Mouse (Mus musculus) limb, embryonic 12.5 days (tissue): ENCODE data around the gene Wdr43. TPM values are rescaled to one million over a fixed set of nuclear protein-coding genes. Genes with fewer than 3 reads are reported as not detected.

Experiments
- ATAC-seq: fragments of 200-750 bp; cut with Nextera tagmentation; 2 replicates; pipeline ENCODE4 v1.8.0; 2017; ENCODE audit warnings: low read depth, moderate TSS enrichment; ENCODE audit not compliant: insufficient number of reproducible peaks, insufficient read depth, low FRiP score, low TSS enrichment
- H3K27ac ChIP-seq: fragments of 300-500 bp; sonication (generic); 2 replicates; pipeline ENCODE4 v1.5.1; 2016; ENCODE audit warnings: mild to moderate bottlenecking, moderate library complexity
- H3K27me3 ChIP-seq: fragments of 300-500 bp; sonication (generic); 2 replicates; pipeline ENCODE4 v1.6.1; 2016; ENCODE audit warnings: mild to moderate bottlenecking, moderate library complexity
- H3K36me3 ChIP-seq: fragments of 300-500 bp; sonication (generic); 2 replicates; pipeline ENCODE4 v1.6.1; 2016; ENCODE audit warnings: mild to moderate bottlenecking, moderate library complexity
- H3K4me1 ChIP-seq: fragments of 300-500 bp; sonication (generic); replicated peaks from 2 replicates; pipeline ENCODE4 v1.6.1; 2016
- H3K4me2 ChIP-seq: fragments of 300-500 bp; sonication (generic); 2 replicates; pipeline ENCODE4 v1.6.1; 2016; ENCODE audit warnings: mild to moderate bottlenecking, moderate library complexity
- H3K4me3 ChIP-seq: fragments of 300-500 bp; sonication (generic); replicated peaks from 2 replicates; pipeline ENCODE4 v1.5.1; 2016; ENCODE audit warnings: mild to moderate bottlenecking
- H3K9ac ChIP-seq: fragments of 300-500 bp; sonication (generic); replicated peaks from 2 replicates; pipeline ENCODE4 v1.6.1; 2016; ENCODE audit warnings: mild to moderate bottlenecking, moderate library complexity
- H3K9me3 ChIP-seq: fragments of 300-500 bp; sonication (generic); 2 replicates; pipeline ENCODE4 v1.6.1; 2016; ENCODE audit warnings: mild to moderate bottlenecking, moderate library complexity
- WGBS: fragments of 180-500 bp; shearing (Covaris S2); methylation state at CpG from one replicate; pipeline ENCODE4 v1.1.7; 2016; 5-methylcytosine and 5-hydroxymethylcytosine counted together
- polyA plus RNA-seq: library from polyadenylated mRNA; unstranded; fragments of >200 nt; fragmentation: Nextera tagmentation; extraction: Ambion mirVana; gene quantifications from 2 replicates; pipeline ENCODE4 v1.2.1, GENCODE M21; 2016

Wdr43 gene
- polyA plus RNA-seq, 1 experiment from 2014 or later, result 92.6 TPM

- Histone ChIP-seq H3K36me3 (no peaks in the 10 kb centered on the region), H3K9ac (no peak overlapping the region), H3K4me3 (no peak overlapping the region), H3K4me2 (no peak overlapping the region), H3K27me3 (no peaks in the 10 kb centered on the region), H3K4me1 (0 out of 2 replicates have a peak, but pooled peaks cover 5% of the 10 kb centered on the region), H3K9me3 (no peaks in the 10 kb centered on the region), H3K27ac (no peak overlapping the region)
- no peak for ATAC-seq
- 58% methylated on average over 5 of the region's 5 CpGs for WGBS
Measured at GRCm38 (mm10) chr17:71684103-71684608, 68.5 kb downstream of the Wdr43 start.

- H3K4me1 ChIP-seq, result 0 out of 2 replicates have a peak, but pooled peaks cover 8% of the 10 kb centered on the region
- H3K27ac ChIP-seq, result no peak overlapping the region
- H3K9me3 ChIP-seq, result no peaks in the 10 kb centered on the region
- no peaks in the 10 kb centered on the region for H3K36me3 ChIP-seq
- no peak for ATAC-seq
- H3K4me3 ChIP-seq, result no peak overlapping the region
- H3K9ac ChIP-seq, result no peak overlapping the region
- no peaks in the 10 kb centered on the region for H3K27me3 ChIP-seq
- WGBS, result 64% methylated on average over 9 of the region's 9 CpGs
- H3K4me2 ChIP-seq, result no peak overlapping the region
Measured at GRCm38 (mm10) chr17:71687436-71687835, 71.7 kb downstream of the Wdr43 start.

GRCm38 (mm10) chr17:71689903-71690302 is 74.2 kb downstream of the Wdr43 start:
- H3K4me1 ChIP-seq, result peaks cover 3% of the 10 kb centered on the region; the same call in 1 of the 2 replicates
- no peak overlapping the region for H3K27ac ChIP-seq
- 70% methylated on average over 5 of the region's 5 CpGs for WGBS
- H3K9me3 ChIP-seq, result no peaks in the 10 kb centered on the region
- H3K27me3 ChIP-seq, result no peaks in the 10 kb centered on the region
- no peaks in the 10 kb centered on the region for H3K36me3 ChIP-seq
- no peak overlapping the region for H3K9ac ChIP-seq
- H3K4me3 ChIP-seq, result no peak overlapping the region
- no peak overlapping the region for H3K4me2 ChIP-seq
- ATAC-seq, result no peak

GRCm38 (mm10) chr17:71691361-71691875 is 75.7 kb downstream of the Wdr43 start:
- no peak overlapping the region for H3K9ac ChIP-seq
- no peak for ATAC-seq
- H3K27ac ChIP-seq, result no peak overlapping the region
- H3K4me3 ChIP-seq, result no peak overlapping the region
- no peaks in the 10 kb centered on the region for H3K27me3 ChIP-seq
- peaks cover 3% of the 10 kb centered on the region; the same call in 1 of the 2 replicates for H3K4me1 ChIP-seq
- no peaks in the 10 kb centered on the region for H3K9me3 ChIP-seq
- H3K4me2 ChIP-seq, result no peak overlapping the region
- 78% methylated on average over 11 of the region's 11 CpGs for WGBS
- no peaks in the 10 kb centered on the region for H3K36me3 ChIP-seq

- H3K9ac ChIP-seq, result no peak overlapping the region
- H3K4me3 ChIP-seq, result no peak overlapping the region
- no peak overlapping the region for H3K27ac ChIP-seq
- H3K27me3 ChIP-seq, result no peaks in the 10 kb centered on the region
- WGBS, result 56% methylated on average over 5 of the region's 5 CpGs
- ATAC-seq, result no peak
- H3K36me3 ChIP-seq, result no peaks in the 10 kb centered on the region
- H3K9me3 ChIP-seq, result no peaks in the 10 kb centered on the region
- peaks cover 3% of the 10 kb centered on the region; the same call in 1 of the 2 replicates for H3K4me1 ChIP-seq
- no peak overlapping the region for H3K4me2 ChIP-seq
Measured at GRCm38 (mm10) chr17:71693313-71693712, 77.6 kb downstream of the Wdr43 start.

GRCm38 (mm10) chr17:71693780-71694179 is 78.1 kb downstream of the Wdr43 start:
- no peak for ATAC-seq

GRCm38 (mm10) chr17:71695151-71695550 is 79.5 kb downstream of the Wdr43 start:
- Histone ChIP-seq H3K4me1 (peaks cover 3% of the 10 kb centered on the region; the same call in 1 of the 2 replicates), H3K27me3 (no peaks in the 10 kb centered on the region), H3K27ac (no peak overlapping the region), H3K4me3 (no peak overlapping the region), H3K9ac (no peak overlapping the region), H3K36me3 (no peaks in the 10 kb centered on the region), H3K4me2 (no peak overlapping the region), H3K9me3 (no peaks in the 10 kb centered on the region)
- no peak for ATAC-seq
- 83% methylated on average over 8 of the region's 8 CpGs for WGBS

More at GRCm38 (mm10) chr17:71693780-71694179, 78.1 kb downstream of the Wdr43 start:
- no peak overlapping the region for H3K4me3 ChIP-seq
- H3K4me2 ChIP-seq, result no peak overlapping the region
- no peaks in the 10 kb centered on the region for H3K9me3 ChIP-seq
- no peak overlapping the region for H3K27ac ChIP-seq
- H3K4me1 ChIP-seq, result peaks cover 3% of the 10 kb centered on the region; the same call in 1 of the 2 replicates
- H3K27me3 ChIP-seq, result no peaks in the 10 kb centered on the region
- H3K36me3 ChIP-seq, result no peaks in the 10 kb centered on the region
- 50% methylated on average over 8 of the region's 8 CpGs for WGBS
- H3K9ac ChIP-seq, result no peak overlapping the region

GRCm38 (mm10) chr17:71695716-71696315 is 80.1 kb downstream of the Wdr43 start:
- ATAC-seq, result no peak
- Histone ChIP-seq H3K27ac (no peak overlapping the region), H3K36me3 (no peaks in the 10 kb centered on the region), H3K4me2 (no peak overlapping the region), H3K9me3 (no peaks in the 10 kb centered on the region), H3K4me3 (no peak overlapping the region), H3K9ac (no peak overlapping the region), H3K27me3 (no peaks in the 10 kb centered on the region), H3K4me1 (peaks cover 3% of the 10 kb centered on the region; the same call in 1 of the 2 replicates)
- WGBS, result 66% methylated on average over 15 of the region's 15 CpGs

- no peaks in the 10 kb centered on the region for H3K36me3 ChIP-seq
- H3K9ac ChIP-seq, result no peak overlapping the region
- WGBS, result 79% methylated on average over 5 of the region's 5 CpGs
- no peaks in the 10 kb centered on the region for H3K27me3 ChIP-seq
- H3K4me2 ChIP-seq, result no peak overlapping the region
- peaks cover 2% of the 10 kb centered on the region; the same call in 1 of the 2 replicates for H3K4me1 ChIP-seq
- H3K4me3 ChIP-seq, result no peak overlapping the region
- H3K9me3 ChIP-seq, result no peaks in the 10 kb centered on the region
- ATAC-seq, result no peak
- no peak overlapping the region for H3K27ac ChIP-seq
Measured at GRCm38 (mm10) chr17:71696396-71696795, 80.7 kb downstream of the Wdr43 start.

- H3K27ac ChIP-seq, result no peak overlapping the region
- H3K4me1 ChIP-seq, result no peaks in the 10 kb centered on the region; the same call in 1 of the 2 replicates
- H3K4me3 ChIP-seq, result no peak overlapping the region
- no peaks in the 10 kb centered on the region for H3K36me3 ChIP-seq
- H3K27me3 ChIP-seq, result no peaks in the 10 kb centered on the region
- no peak for ATAC-seq
- no peak overlapping the region for H3K4me2 ChIP-seq
- no peak overlapping the region for H3K9ac ChIP-seq
- 82% methylated on average over 11 of the region's 11 CpGs for WGBS
- H3K9me3 ChIP-seq, result no peaks in the 10 kb centered on the region
Measured at GRCm38 (mm10) chr17:71697896-71698618, 82.4 kb downstream of the Wdr43 start.

- H3K9me3 ChIP-seq, result no peaks in the 10 kb centered on the region
- no peak overlapping the region for H3K27ac ChIP-seq
- 91% methylated on average over 11 of the region's 11 CpGs for WGBS
Measured at GRCm38 (mm10) chr17:71698619-71698956, 82.9 kb downstream of the Wdr43 start.

More at GRCm38 (mm10) chr17:71698619-71698956, 82.9 kb downstream of the Wdr43 start:
- H3K9ac ChIP-seq, result no peak overlapping the region
- no peak overlapping the region for H3K4me3 ChIP-seq
- H3K4me1 ChIP-seq, result no peaks in the 10 kb centered on the region; the same call in 1 of the 2 replicates
- no peaks in the 10 kb centered on the region for H3K36me3 ChIP-seq
- H3K4me2 ChIP-seq, result no peak overlapping the region
- H3K27me3 ChIP-seq, result no peaks in the 10 kb centered on the region
- no peak for ATAC-seq
